In the genomic region with DNA sequence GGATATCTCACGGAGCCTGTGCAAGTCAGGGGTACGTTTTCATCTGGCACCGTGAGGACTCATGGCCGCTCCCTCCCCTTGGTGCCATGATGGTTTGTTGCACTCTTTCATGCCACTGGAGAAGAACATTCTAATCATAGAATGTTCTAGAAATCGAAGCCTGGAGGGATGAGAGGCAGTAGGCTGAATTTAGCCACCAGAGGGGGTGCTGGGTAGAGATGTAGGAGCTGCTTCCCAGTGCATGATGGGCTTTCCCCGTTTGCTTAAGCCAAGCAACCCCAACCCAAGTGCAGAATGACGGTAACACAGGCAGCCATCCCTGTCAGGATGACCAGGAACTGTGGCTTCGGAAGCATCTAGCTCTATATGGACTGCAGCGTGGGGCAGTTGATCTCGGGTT, we compare ENCODE assay signal across 14 mouse cellular contexts. TPM values are rescaled to one million over a fixed set of nuclear protein-coding genes. Genes with fewer than 3 reads are reported as not detected.
DNase-seq lines count a peak whose midpoint lies in the region; ATAC-seq and TF ChIP-seq lines count a peak whose summit lies in the region.
"Had no signal": no experiment of that assay in that cellular context is flagged by ENCODE, and none has a peak within 500 bp of the region (broad histone marks: within the 10 kb centered on the region; RNA-seq: fewer than 3 reads in every experiment).

No protein-coding gene starts in this region.

- no peak overlapping the region for H3K27ac ChIP-seq in heart, embryonic 12.5 days (ENCODE audit: poor library complexity, severe bottlenecking)
- no peak overlapping the region for H3K27ac ChIP-seq in lung, embryonic 14.5 days (ENCODE audit: low read depth)
- H3K27ac ChIP-seq: forebrain, embryonic 15.5 days had no signal

- no peak overlapping the region for H3K4me2 ChIP-seq in heart, embryonic 12.5 days
- H3K4me2 ChIP-seq in lung, embryonic 14.5 days = no peak overlapping the region
- H3K4me2 ChIP-seq: forebrain, embryonic 15.5 days had no signal

- H3K4me3 ChIP-seq in heart, embryonic 12.5 days = no peak overlapping the region
- H3K4me3 ChIP-seq in lung, embryonic 14.5 days (ENCODE audit: low read depth, low read length) = no peak overlapping the region
- H3K4me3 ChIP-seq: forebrain, embryonic 15.5 days had no signal

- peaks cover 14% of the 10 kb centered on the region; the same call in 1 of the 2 replicates for H3K27me3 ChIP-seq in heart, embryonic 12.5 days (replicated peaks)
- no peaks in the 10 kb centered on the region for H3K27me3 ChIP-seq in lung, embryonic 14.5 days (ENCODE audit: insufficient read depth, low read length)
- H3K27me3 ChIP-seq: forebrain, embryonic 15.5 days had no signal

- no peak overlapping the region for H3K9ac ChIP-seq in heart, embryonic 12.5 days
- no peak overlapping the region for H3K9ac ChIP-seq in lung, embryonic 14.5 days
- H3K9ac ChIP-seq: forebrain, embryonic 15.5 days had no signal

- H3K4me1 ChIP-seq in heart, embryonic 12.5 days (replicated peaks) = peaks cover 9% of the 10 kb centered on the region; the same call in 1 of the 2 replicates
- H3K4me1 ChIP-seq in lung, embryonic 14.5 days (ENCODE audit: insufficient read depth) = peaks cover 8% of the 10 kb centered on the region; the same call in 1 of the 2 replicates

- no peak for ATAC-seq in CD4-positive, CD25-positive, alpha-beta regulatory T cell, adult 4 months
- ATAC-seq in heart, embryonic 12.5 days (ENCODE audit: insufficient number of reproducible peaks, low FRiP score) = no peak
- ATAC-seq in lung, embryonic 14.5 days (ENCODE audit: insufficient read depth) = no peak
- ATAC-seq: forebrain, embryonic 15.5 days had no signal

- H3K36me3 ChIP-seq in heart, embryonic 12.5 days = no peaks in the 10 kb centered on the region
- H3K36me3 ChIP-seq in lung, embryonic 14.5 days (ENCODE audit: insufficient read depth) = no peaks in the 10 kb centered on the region
- H3K36me3 ChIP-seq: forebrain, embryonic 15.5 days had no signal

- peak; percentile 77 for DNase-seq in CD4-positive, CD25-positive, alpha-beta regulatory T cell, adult 2 months (ENCODE audit: low read depth, low spot score)
- DNase-seq in heart, postnatal 4 days = peak; percentile 46
- DNase-seq in lung, embryonic 14.5 days = no peak
- no peak for DNase-seq in lung, adult 18-20 months
- DNase-seq in thymus, postnatal 14 days = peak; percentile 54
- DNase-seq in urinary bladder, postnatal 25 days (ENCODE audit: low spot score) = no peak

- WGBS in heart, embryonic 12.5 days = 74% methylated on average over 10 of the region's 10 CpGs
- 73% methylated on average over 10 of the region's 10 CpGs for WGBS in lung, embryonic 14.5 days

- peak; percentile 50 for TF ChIP-seq CTCF in lung, embryonic 14.5 days (IDR thresholded peaks at IDR 0.05; ENCODE audit: low read depth)

- no peaks in the 10 kb centered on the region for H3K9me3 ChIP-seq in heart, embryonic 12.5 days (replicated peaks)
- H3K9me3 ChIP-seq in lung, embryonic 14.5 days (ENCODE audit: low read depth, low read length) = no peaks in the 10 kb centered on the region
- H3K9me3 ChIP-seq: forebrain, embryonic 15.5 days had no signal

RNA-seq across cellular contexts. Expression of a gene that starts 32.2 kb away (rescaled TPM):
- polyA plus RNA-seq in CD4-positive, CD25-positive, alpha-beta regulatory T cell, adult 4 months (2017; shearing (Covaris generic)) = not detected
- total RNA-seq in heart, postnatal 4 days (2021) = not detected
- not detected in 2 replicates for polyA plus RNA-seq in heart, embryonic 12.5 days (2016; fragmentation: Nextera tagmentation; extraction: Ambion mirVana)
- polyA plus RNA-seq in lung, embryonic 14.5 days (2014; fragmentation: Nextera tagmentation; extraction: Ambion mirVana) = not detected in 2 replicates
- total RNA-seq: left cerebral cortex, postnatal 36 days had no signal
- polyA plus RNA-seq: embryonic facial prominence, embryonic 11.5 days; forebrain, embryonic 15.5 days; heart, embryonic 14.5 days; intestine, embryonic 14.5 days; neural tube, embryonic 11.5 days had no signal

RNA-seq across cellular contexts. Expression of a gene that starts 40.4 kb away (rescaled TPM):
- 1 to 10 TPM; 3.0 to 3.8 TPM for polyA plus RNA-seq in CD4-positive, CD25-positive, alpha-beta regulatory T cell, adult 4 months (2017; shearing (Covaris generic))
- total RNA-seq in heart, postnatal 4 days (2021) = 10 to 100 TPM; 14.2 to 14.6 TPM
- polyA plus RNA-seq in heart, embryonic 12.5 days (2016; fragmentation: Nextera tagmentation; extraction: Ambion mirVana) = 4.8 and 4.9 TPM in 2 replicates
- 7.7 TPM in 2 replicates for polyA plus RNA-seq in lung, embryonic 14.5 days (2014; fragmentation: Nextera tagmentation; extraction: Ambion mirVana)

RNA-seq across cellular contexts. Expression of a gene that starts 51.9 kb away (rescaled TPM):
- polyA plus RNA-seq in CD4-positive, CD25-positive, alpha-beta regulatory T cell, adult 4 months (2017; shearing (Covaris generic)) = 10 to 100 TPM; 11.0 to 22.4 TPM
- total RNA-seq in heart, postnatal 4 days (2021) = 10 to 100 TPM; 15.1 to 15.4 TPM
- polyA plus RNA-seq in heart, embryonic 12.5 days (2016; fragmentation: Nextera tagmentation; extraction: Ambion mirVana) = 22.7 and 23.2 TPM in 2 replicates
- 11.7 and 13.8 TPM in 2 replicates for polyA plus RNA-seq in lung, embryonic 14.5 days (2014; fragmentation: Nextera tagmentation; extraction: Ambion mirVana)

Comparison
In these comparisons a context has a peak if more than half of its experiments do, and no peak if none do; other contexts are left out.
1. DNase-seq: peak in CD4-positive, CD25-positive, alpha-beta regulatory T cell, adult 2 months (single experiment), heart, postnatal 4 days (single experiment) and thymus, postnatal 14 days (single experiment); none in lung, embryonic 14.5 days (single experiment), lung, adult 18-20 months (0 of 2) and urinary bladder, postnatal 25 days (single experiment).